Mouse (Mus musculus): ENCODE data around the gene Epb41l4b. TPM values are rescaled to one million over a fixed set of nuclear protein-coding genes. Genes with fewer than 3 reads are reported as not detected.

The Epb41l4b gene
- total and polyA plus RNA-seq, 2 experiments from 2014 or later: 3.2 to 14.9 TPM

GRCm38 (mm10) chr4:56963687-56964086 lies 179.6 kb downstream of the Epb41l4b start:
- H3K4me2 ChIP-seq (ENCODE audit: low read depth, low read length, poor library complexity, severe bottlenecking): no peak overlapping the region
- ATAC-seq (ENCODE audit: low FRiP score) (no peak), DNase-seq (ENCODE audit: low spot score) (no peak)
- no peak for TF ChIP-seq CTCF (IDR thresholded peaks at IDR 0.05)
- H3K27ac ChIP-seq (ENCODE audit: low read depth, low read length): no peak overlapping the region
- no peaks in the 10 kb centered on the region for H3K4me1 ChIP-seq (ENCODE audit: insufficient read depth, low read length)
- no peak overlapping the region for H3K4me3 ChIP-seq (ENCODE audit: low read depth, low read length)
- WGBS: 93% methylated on average over 6 of the region's 6 CpGs
- H3K36me3 ChIP-seq (ENCODE audit: insufficient read depth, low read length): peaks cover 40% of the 10 kb centered on the region
- no peak overlapping the region for H3K9ac ChIP-seq (replicated peaks; ENCODE audit: low read length, poor library complexity, severe bottlenecking)
- no peaks in the 10 kb centered on the region for H3K9me3 ChIP-seq (ENCODE audit: low read length)
- no peaks in the 10 kb centered on the region for H3K27me3 ChIP-seq (ENCODE audit: insufficient read depth, low read length)

GRCm38 (mm10) chr4:56961320-56961925 lies 181.8 kb downstream of the Epb41l4b start:
- peaks cover 26% of the 10 kb centered on the region for H3K36me3 ChIP-seq (ENCODE audit: insufficient read depth, low read length)
- no peak overlapping the region for H3K27ac ChIP-seq (ENCODE audit: low read depth, low read length)
- no peak overlapping the region for H3K4me3 ChIP-seq (ENCODE audit: low read depth, low read length)
- 86% methylated on average over 12 of the region's 12 CpGs for WGBS
- no peaks in the 10 kb centered on the region for H3K4me1 ChIP-seq (ENCODE audit: insufficient read depth, low read length)
- H3K9ac ChIP-seq (replicated peaks; ENCODE audit: low read length, poor library complexity, severe bottlenecking): no peak overlapping the region
- no peaks in the 10 kb centered on the region for H3K27me3 ChIP-seq (ENCODE audit: insufficient read depth, low read length)
- H3K9me3 ChIP-seq (ENCODE audit: low read length): no peaks in the 10 kb centered on the region
- ATAC-seq (ENCODE audit: low FRiP score): no peak
- TF ChIP-seq CTCF (IDR thresholded peaks at IDR 0.05): no peak
- H3K4me2 ChIP-seq (ENCODE audit: low read depth, low read length, poor library complexity, severe bottlenecking): no peak overlapping the region
- DNase-seq (ENCODE audit: low spot score): no peak

- ATAC-seq (ENCODE audit: low FRiP score) (no peak), DNase-seq (ENCODE audit: low spot score) (no peak)
- H3K4me2 ChIP-seq (ENCODE audit: low read depth, low read length, poor library complexity, severe bottlenecking): no peak overlapping the region
- TF ChIP-seq CTCF (IDR thresholded peaks at IDR 0.05): no peak
- H3K4me3 ChIP-seq (ENCODE audit: low read depth, low read length): no peak overlapping the region
- no peaks in the 10 kb centered on the region for H3K9me3 ChIP-seq (ENCODE audit: low read length)
- no peaks in the 10 kb centered on the region for H3K4me1 ChIP-seq (ENCODE audit: insufficient read depth, low read length)
- H3K27me3 ChIP-seq (ENCODE audit: insufficient read depth, low read length): no peaks in the 10 kb centered on the region
- no peak overlapping the region for H3K27ac ChIP-seq (ENCODE audit: low read depth, low read length)
- peaks cover 11% of the 10 kb centered on the region; the same call in 1 of the 2 replicates for H3K36me3 ChIP-seq (ENCODE audit: insufficient read depth, low read length)
- no peak overlapping the region for H3K9ac ChIP-seq (replicated peaks; ENCODE audit: low read length, poor library complexity, severe bottlenecking)
- WGBS: 66% methylated on average over 9 of the region's 9 CpGs
Measured at GRCm38 (mm10) chr4:56957518-56957917, 185.7 kb downstream of the Epb41l4b start.

- Histone ChIP-seq H3K4me3 (ENCODE audit: low read depth, low read length) (no peak overlapping the region), H3K4me1 (ENCODE audit: insufficient read depth, low read length) (no peaks in the 10 kb centered on the region), H3K9me3 (ENCODE audit: low read length) (no peaks in the 10 kb centered on the region), H3K9ac (replicated peaks; ENCODE audit: low read length, poor library complexity, severe bottlenecking) (no peak overlapping the region), H3K4me2 (ENCODE audit: low read depth, low read length, poor library complexity, severe bottlenecking) (no peak overlapping the region), H3K27me3 (ENCODE audit: insufficient read depth, low read length) (no peaks in the 10 kb centered on the region), H3K36me3 (ENCODE audit: insufficient read depth, low read length) (no peaks in the 10 kb centered on the region), H3K27ac (ENCODE audit: low read depth, low read length) (no peak overlapping the region)
- no peak for TF ChIP-seq CTCF (IDR thresholded peaks at IDR 0.05)
- no peak for DNase-seq (ENCODE audit: low spot score)
- 82% methylated on average over 6 of the region's 6 CpGs for WGBS
- no peak for ATAC-seq (ENCODE audit: low FRiP score)
Measured at GRCm38 (mm10) chr4:56953235-56953634, 190.0 kb downstream of the Epb41l4b start.

- H3K36me3 ChIP-seq (ENCODE audit: insufficient read depth, low read length): no peaks in the 10 kb centered on the region
- H3K4me3 ChIP-seq (ENCODE audit: low read depth, low read length): no peak overlapping the region
- H3K9ac ChIP-seq (replicated peaks; ENCODE audit: low read length, poor library complexity, severe bottlenecking): no peak overlapping the region
- no peak overlapping the region for H3K4me2 ChIP-seq (ENCODE audit: low read depth, low read length, poor library complexity, severe bottlenecking)
- no peak for TF ChIP-seq CTCF (IDR thresholded peaks at IDR 0.05)
- ATAC-seq (ENCODE audit: low FRiP score) (no peak), DNase-seq (ENCODE audit: low spot score) (no peak)
- H3K4me1 ChIP-seq (ENCODE audit: insufficient read depth, low read length): no peaks in the 10 kb centered on the region
- H3K9me3 ChIP-seq (ENCODE audit: low read length): no peaks in the 10 kb centered on the region
- no peaks in the 10 kb centered on the region for H3K27me3 ChIP-seq (ENCODE audit: insufficient read depth, low read length)
- WGBS: 86% methylated on average over 3 of the region's 3 CpGs
- H3K27ac ChIP-seq (ENCODE audit: low read depth, low read length): no peak overlapping the region
Measured at GRCm38 (mm10) chr4:56951701-56952100, 191.5 kb downstream of the Epb41l4b start.

- no peaks in the 10 kb centered on the region for H3K9me3 ChIP-seq (ENCODE audit: low read length)
- WGBS: 62% methylated on average over 6 of the region's 6 CpGs
- no peaks in the 10 kb centered on the region for H3K27me3 ChIP-seq (ENCODE audit: insufficient read depth, low read length)
- H3K27ac ChIP-seq (ENCODE audit: low read depth, low read length): no peak overlapping the region
- no peak for TF ChIP-seq CTCF (IDR thresholded peaks at IDR 0.05)
- no peak overlapping the region for H3K4me3 ChIP-seq (ENCODE audit: low read depth, low read length)
- no peaks in the 10 kb centered on the region for H3K36me3 ChIP-seq (ENCODE audit: insufficient read depth, low read length)
- ATAC-seq (ENCODE audit: low FRiP score) (no peak), DNase-seq (ENCODE audit: low spot score) (no peak)
- no peak overlapping the region for H3K4me2 ChIP-seq (ENCODE audit: low read depth, low read length, poor library complexity, severe bottlenecking)
- H3K9ac ChIP-seq (replicated peaks; ENCODE audit: low read length, poor library complexity, severe bottlenecking): no peak overlapping the region
- peaks cover 13% of the 10 kb centered on the region for H3K4me1 ChIP-seq (ENCODE audit: insufficient read depth, low read length)
Measured at GRCm38 (mm10) chr4:56949494-56949893, 193.7 kb downstream of the Epb41l4b start.
